Mouse (Mus musculus) midbrain, embryonic 11.5 days (tissue): ENCODE data around the gene Scyl3. TPM values are rescaled to one million over a fixed set of nuclear protein-coding genes. Genes with fewer than 3 reads are reported as not detected.

Experiments used
- ATAC-seq: fragments of 200-750 bp; cut with Nextera tagmentation; 2 replicates; pipeline ENCODE4 v1.8.0; 2017; ENCODE audit warnings: moderate TSS enrichment, moderate library complexity; ENCODE audit not compliant: low FRiP score
- DNase-seq: peaks from one replicate; pipeline ENCODE4 v3.0.0; 2015; ENCODE audit warnings: low spot score; ENCODE audit errors: missing footprints
- H3K27ac ChIP-seq: fragments of 300-500 bp; sonication (generic); 2 replicates; pipeline ENCODE4 v1.5.1; 2014; ENCODE audit warnings: low read depth, low read length
- H3K27me3 ChIP-seq: fragments of 300-500 bp; sonication (generic); 2 replicates; pipeline ENCODE4 v1.6.1; 2014; ENCODE audit warnings: mild to moderate bottlenecking, low read length, moderate library complexity, mixed read lengths; ENCODE audit not compliant: control insufficient read depth, insufficient read depth
- H3K36me3 ChIP-seq: fragments of 300-500 bp; sonication (generic); 2 replicates; pipeline ENCODE4 v1.6.1; 2014; ENCODE audit warnings: mild to moderate bottlenecking, low read length, moderate library complexity, mixed read lengths; ENCODE audit not compliant: control insufficient read depth, insufficient read depth
- H3K4me1 ChIP-seq: fragments of 300-500 bp; sonication (generic); 2 replicates; pipeline ENCODE4 v1.6.1; 2014; ENCODE audit warnings: low read length; ENCODE audit not compliant: control insufficient read depth, insufficient read depth
- H3K4me2 ChIP-seq: fragments of 300-500 bp; sonication (generic); 2 replicates; pipeline ENCODE4 v1.6.1; 2014; ENCODE audit warnings: mild to moderate bottlenecking, moderate library complexity
- H3K4me3 ChIP-seq: fragments of 300-500 bp; sonication (generic); 2 replicates; pipeline ENCODE4 v1.5.1; 2014; ENCODE audit warnings: low read depth, low read length
- H3K9ac ChIP-seq: fragments of 300-500 bp; sonication (generic); 2 replicates; pipeline ENCODE4 v1.6.1; 2014; ENCODE audit warnings: low read length
- H3K9me3 ChIP-seq: fragments of 300-500 bp; sonication (generic); 2 replicates; pipeline ENCODE4 v1.6.1; 2016; ENCODE audit warnings: low read length; ENCODE audit not compliant: control insufficient read depth
- WGBS: fragments of 180-500 bp; shearing (Covaris S2); extraction: QIAGEN DNeasy Blood & Tissue Kit; methylation state at CpG from one replicate; pipeline ENCODE4 v1.1.7; 2014; 5-methylcytosine and 5-hydroxymethylcytosine counted together
- polyA plus RNA-seq: library from polyadenylated mRNA; unstranded; fragments of >200 nt; fragmentation: Nextera tagmentation; extraction: Ambion mirVana; gene quantifications from 2 replicates; pipeline ENCODE4 v1.2.1, GENCODE M21; 2014

The Scyl3 gene
- polyA plus RNA-seq, 1 experiment from 2014 or later = 20.0 TPM

DNA sequence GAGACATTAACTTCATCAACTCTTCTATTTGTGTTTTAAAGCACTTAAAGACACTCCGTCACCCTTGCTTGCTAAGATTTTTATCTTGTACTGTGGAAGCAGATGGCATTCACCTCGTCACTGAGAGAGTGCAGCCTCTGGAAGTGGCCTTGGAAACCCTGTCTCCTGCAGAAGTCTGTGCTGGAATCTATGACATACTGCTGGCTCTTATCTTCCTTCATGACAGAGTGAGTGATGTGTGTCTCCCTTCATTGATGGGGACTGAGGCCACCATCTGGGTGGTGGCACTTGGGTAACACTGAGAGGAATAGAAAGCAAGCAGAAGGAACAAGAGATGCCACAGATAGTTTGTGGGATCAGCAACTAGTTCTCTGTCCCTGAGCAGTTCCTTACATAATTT, 5.7 kb downstream of the Scyl3 start:
- no peak for DNase-seq

DNA sequence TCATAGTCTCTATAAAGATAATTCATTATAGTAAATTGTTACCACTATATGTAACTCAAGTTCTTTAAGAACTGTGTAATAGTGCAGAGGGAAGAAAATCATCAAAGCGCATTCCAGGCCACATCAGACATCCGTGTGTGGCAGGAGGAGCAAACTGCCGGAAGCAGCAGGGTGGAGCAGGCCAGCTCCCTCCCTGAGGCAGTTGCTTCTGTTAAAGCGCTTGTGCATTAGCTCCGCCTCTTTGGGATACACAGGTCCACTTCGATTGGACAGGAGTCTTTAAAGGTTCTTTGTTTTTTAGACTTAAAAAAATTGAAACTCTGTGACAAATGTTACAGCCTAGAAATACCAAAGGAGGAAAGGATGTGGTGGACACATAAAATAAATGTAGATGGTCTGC, 13.2 kb downstream of the Scyl3 start:
- no peak overlapping the region for H3K4me2 ChIP-seq
- no peak overlapping the region for H3K27ac ChIP-seq
- no peaks in the 10 kb centered on the region for H3K4me1 ChIP-seq
- whole genome bisulfite sequencing = 75% methylated on average over 6 of the region's 6 CpGs
- ATAC-seq (no peak), DNase-seq (no peak)
- no peak overlapping the region for H3K4me3 ChIP-seq
- H3K27me3 ChIP-seq = no peaks in the 10 kb centered on the region
- no peak overlapping the region for H3K9ac ChIP-seq
- no peaks in the 10 kb centered on the region for H3K9me3 ChIP-seq
- peaks cover 6% of the 10 kb centered on the region for H3K36me3 ChIP-seq

More for the DNA sequence above, 5.7 kb downstream of the Scyl3 start:
- Histone ChIP-seq H3K9me3 (no peaks in the 10 kb centered on the region), H3K4me3 (no peak overlapping the region), H3K9ac (no peak overlapping the region), H3K27ac (no peak overlapping the region), H3K4me2 (no peak overlapping the region), H3K27me3 (no peaks in the 10 kb centered on the region), H3K4me1 (peaks cover 8% of the 10 kb centered on the region), H3K36me3 (peaks cover 2% of the 10 kb centered on the region; the same call in 1 of the 2 replicates)
- no peak for ATAC-seq
- WGBS = 94% methylated on average over 2 of the region's 2 CpGs

GRCm38 (mm10) chr1:163953396-163953795, 24.5 kb downstream of the Scyl3 start:
- Histone ChIP-seq H3K27me3 (no peaks in the 10 kb centered on the region), H3K4me3 (no peak overlapping the region), H3K4me2 (no peak overlapping the region), H3K4me1 (no peaks in the 10 kb centered on the region), H3K36me3 (peaks cover 23% of the 10 kb centered on the region), H3K27ac (no peak overlapping the region), H3K9me3 (no peaks in the 10 kb centered on the region), H3K9ac (no peak overlapping the region)
- DNase-seq (no peak), ATAC-seq (no peak)
- 92% methylated on average over 2 of the region's 2 CpGs for WGBS

- peaks cover 7% of the 10 kb centered on the region for H3K36me3 ChIP-seq
- 91% methylated on average over 3 of the region's 3 CpGs for WGBS
These were observed 29.1 kb downstream of the Scyl3 start for GRCm38 (mm10) chr1:163958036-163958435.

GRCm38 (mm10) chr1:163964008-163964689, 35.2 kb downstream of the Scyl3 start:
- peaks cover 2% of the 10 kb centered on the region; the same call in 1 of the 2 replicates for H3K36me3 ChIP-seq

More at GRCm38 (mm10) chr1:163958036-163958435, 29.1 kb downstream of the Scyl3 start:
- DNase-seq (no peak), ATAC-seq (no peak)
- no peak overlapping the region for H3K9ac ChIP-seq
- H3K27me3 ChIP-seq = no peaks in the 10 kb centered on the region
- no peak overlapping the region for H3K4me2 ChIP-seq
- no peaks in the 10 kb centered on the region for H3K4me1 ChIP-seq
- H3K9me3 ChIP-seq = no peaks in the 10 kb centered on the region
- H3K27ac ChIP-seq = no peak overlapping the region
- no peak overlapping the region for H3K4me3 ChIP-seq

GRCm38 (mm10) chr1:163974471-163974870, 45.6 kb downstream of the Scyl3 start:
- H3K9me3 ChIP-seq = no peaks in the 10 kb centered on the region
- no peak overlapping the region for H3K27ac ChIP-seq
- H3K4me3 ChIP-seq = no peak overlapping the region
- no peak for DNase-seq
- H3K36me3 ChIP-seq = no peaks in the 10 kb centered on the region
- 93% methylated on average over 1 of the region's 1 CpGs for WGBS
- H3K27me3 ChIP-seq = no peaks in the 10 kb centered on the region
- H3K4me1 ChIP-seq = no peaks in the 10 kb centered on the region
- H3K4me2 ChIP-seq = no peak overlapping the region
- H3K9ac ChIP-seq = no peak overlapping the region
- ATAC-seq = no peak

More at GRCm38 (mm10) chr1:163964008-163964689, 35.2 kb downstream of the Scyl3 start:
- Histone ChIP-seq H3K27me3 (no peaks in the 10 kb centered on the region), H3K4me2 (no peak overlapping the region), H3K9ac (no peak overlapping the region), H3K9me3 (no peaks in the 10 kb centered on the region), H3K27ac (no peak overlapping the region), H3K4me1 (no peaks in the 10 kb centered on the region), H3K4me3 (no peak overlapping the region)
- DNase-seq (peak; percentile 77), ATAC-seq (no peak)
- WGBS = 93% methylated on average over 10 of the region's 10 CpGs

- DNase-seq = peak; percentile 81
- H3K27ac ChIP-seq = no peak overlapping the region
- H3K4me1 ChIP-seq = no peaks in the 10 kb centered on the region
- no peak overlapping the region for H3K9ac ChIP-seq
- H3K9me3 ChIP-seq = no peaks in the 10 kb centered on the region
- no peak for ATAC-seq
- H3K27me3 ChIP-seq = no peaks in the 10 kb centered on the region
- no peak overlapping the region for H3K4me3 ChIP-seq
- no peak overlapping the region for H3K4me2 ChIP-seq
- H3K36me3 ChIP-seq = no peaks in the 10 kb centered on the region
- 94% methylated on average over 2 of the region's 2 CpGs for WGBS
These were observed 46.2 kb downstream of the Scyl3 start for GRCm38 (mm10) chr1:163975088-163975487.

DNA sequence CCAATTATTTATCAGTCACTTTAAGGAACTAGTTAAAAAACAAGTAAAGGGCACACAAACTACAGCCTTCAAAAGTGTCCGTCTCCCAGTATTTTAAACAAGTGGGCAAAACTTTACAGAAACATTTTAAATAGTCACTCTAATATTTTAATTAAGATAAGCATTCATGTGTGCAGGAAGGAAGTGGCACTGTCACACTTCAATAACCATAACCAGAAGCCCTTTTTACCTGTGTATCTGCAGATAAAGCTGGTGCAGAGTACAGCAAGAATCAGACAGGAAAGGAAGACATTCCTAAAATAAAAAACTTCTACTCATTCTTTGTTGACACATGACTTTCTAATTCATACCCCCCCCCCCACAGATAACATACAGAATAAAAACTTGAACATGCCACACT, 47.6 kb downstream of the Scyl3 start:
- 83% methylated on average over 1 of the region's 1 CpGs for WGBS
- Histone ChIP-seq H3K4me3 (no peak overlapping the region), H3K27me3 (no peaks in the 10 kb centered on the region), H3K4me2 (no peak overlapping the region), H3K27ac (no peak overlapping the region), H3K4me1 (no peaks in the 10 kb centered on the region), H3K36me3 (0 out of 2 replicates have a peak, but pooled peaks cover 2% of the 10 kb centered on the region), H3K9ac (no peak overlapping the region), H3K9me3 (no peaks in the 10 kb centered on the region)
- ATAC-seq (no peak), DNase-seq (peak; percentile 75)

DNA sequence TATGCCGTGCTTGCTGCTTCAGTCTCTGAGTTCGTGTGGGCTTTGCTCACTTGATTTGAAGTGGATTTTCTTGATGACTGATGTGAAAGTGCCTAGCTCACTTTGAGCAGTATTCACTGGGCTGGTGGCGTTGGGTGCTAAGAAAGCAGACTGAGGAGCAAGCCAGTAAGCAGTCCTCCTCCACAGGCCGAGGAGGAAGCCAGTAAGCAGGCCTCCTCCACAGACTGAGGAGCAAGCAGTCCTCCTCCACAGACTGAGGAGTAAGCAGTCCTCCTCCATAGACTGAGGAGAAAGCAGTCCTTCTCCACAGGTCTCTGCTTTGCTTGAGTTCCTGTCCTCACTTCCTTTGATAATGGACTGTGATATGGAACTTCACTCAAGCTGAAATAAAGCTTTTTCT, 63.5 kb downstream of the Scyl3 start:
- no peak overlapping the region for H3K27ac ChIP-seq
- H3K27me3 ChIP-seq = no peaks in the 10 kb centered on the region
- H3K9ac ChIP-seq = no peak overlapping the region
- 90% methylated on average over 4 of the region's 4 CpGs for WGBS
- H3K9me3 ChIP-seq = no peaks in the 10 kb centered on the region
- DNase-seq (no peak), ATAC-seq (no peak)
- H3K36me3 ChIP-seq = no peaks in the 10 kb centered on the region
- no peak overlapping the region for H3K4me2 ChIP-seq
- peaks cover 9% of the 10 kb centered on the region; the same call in 1 of the 2 replicates for H3K4me1 ChIP-seq
- no peak overlapping the region for H3K4me3 ChIP-seq
